Mouse (Mus musculus) testis, postnatal 14 days (tissue): ENCODE results near the gene Idh3a.
"Not testable (repeated sequence)": the region's sequence is repeated elsewhere in the genome, so short reads cannot be mapped to it uniquely, and the experiment has no call there.

ENCODE experiments used
- DNase-seq: peaks from one replicate; pipeline ENCODE4 v3.0.0; 2021; ENCODE audit warnings: low spot score

Gene Idh3a

DNA sequence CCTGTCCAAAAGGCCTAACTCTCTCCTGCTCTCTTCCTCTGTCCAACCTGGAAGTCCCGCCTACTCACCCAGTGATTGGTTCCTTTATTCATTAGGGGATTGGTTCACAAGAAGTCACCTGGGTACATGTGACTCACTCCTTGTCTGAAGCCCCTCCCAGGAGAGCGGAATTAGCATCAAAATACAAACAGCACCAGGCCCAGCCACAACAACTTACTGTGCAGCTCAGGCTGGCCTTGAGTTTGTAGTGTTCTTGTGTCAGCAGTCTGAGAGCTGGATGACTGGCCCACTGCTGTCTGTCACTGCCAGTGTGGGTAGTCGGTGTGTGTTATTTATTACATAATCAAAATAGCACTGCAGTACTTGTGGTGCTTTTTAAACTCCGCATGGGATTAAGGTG, 7.5 kb downstream of the Idh3a start:
- DNase-seq = not testable (repeated sequence)

DNA sequence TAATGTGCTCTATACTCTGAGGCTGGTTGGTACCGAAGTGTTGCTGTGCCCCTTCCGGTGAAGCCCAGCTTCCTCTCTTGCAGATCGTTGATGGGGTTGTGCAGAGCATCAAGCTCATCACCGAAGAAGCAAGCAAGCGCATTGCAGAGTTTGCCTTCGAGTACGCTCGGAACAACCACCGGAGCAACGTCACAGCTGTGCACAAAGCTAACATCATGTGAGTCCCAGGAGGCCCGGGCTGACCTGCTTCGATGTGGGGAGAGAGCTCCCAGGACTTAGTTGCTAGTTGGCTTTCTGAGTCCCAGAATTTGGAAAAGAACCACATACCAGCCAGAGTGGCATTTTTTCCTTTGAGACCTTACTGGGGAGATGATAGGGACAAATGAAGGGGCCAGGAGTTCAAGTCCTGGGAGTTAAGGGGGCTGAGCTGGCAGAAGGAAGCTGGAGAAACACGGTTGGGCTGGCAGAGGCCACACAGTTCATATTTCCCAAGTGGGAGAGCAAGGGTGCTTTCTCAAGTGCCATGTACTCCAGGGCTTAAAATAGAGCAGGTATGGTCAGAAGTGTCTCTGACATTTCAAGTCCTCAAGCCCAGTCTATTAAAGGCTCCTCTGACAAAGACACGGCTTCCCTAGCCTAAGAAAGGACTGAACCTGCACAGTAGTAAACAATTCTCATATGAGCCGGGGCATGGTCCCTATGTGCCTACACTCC, 10.8 kb downstream of the Idh3a start:
- no peak for DNase-seq

DNA sequence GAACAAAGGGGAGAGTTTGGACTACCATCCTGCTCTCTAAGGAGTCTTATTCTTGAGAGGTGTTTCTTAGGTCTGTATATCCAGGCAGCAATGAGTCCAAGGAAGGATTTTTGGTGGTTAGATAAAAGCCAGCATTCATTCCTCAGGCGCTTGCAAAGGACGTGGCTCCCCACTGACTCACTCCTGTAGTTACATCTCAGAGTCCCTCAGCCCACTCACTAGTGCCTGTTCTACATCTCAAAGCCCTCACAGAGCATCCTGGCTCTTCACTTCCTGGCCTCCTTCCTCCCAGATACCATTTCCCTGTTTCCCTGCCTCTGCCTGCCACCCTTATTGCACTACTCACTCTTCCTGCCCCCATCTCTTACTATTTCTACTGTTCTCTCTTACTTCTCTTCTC, 16.3 kb downstream of the Idh3a start:
- no peak for DNase-seq

DNA sequence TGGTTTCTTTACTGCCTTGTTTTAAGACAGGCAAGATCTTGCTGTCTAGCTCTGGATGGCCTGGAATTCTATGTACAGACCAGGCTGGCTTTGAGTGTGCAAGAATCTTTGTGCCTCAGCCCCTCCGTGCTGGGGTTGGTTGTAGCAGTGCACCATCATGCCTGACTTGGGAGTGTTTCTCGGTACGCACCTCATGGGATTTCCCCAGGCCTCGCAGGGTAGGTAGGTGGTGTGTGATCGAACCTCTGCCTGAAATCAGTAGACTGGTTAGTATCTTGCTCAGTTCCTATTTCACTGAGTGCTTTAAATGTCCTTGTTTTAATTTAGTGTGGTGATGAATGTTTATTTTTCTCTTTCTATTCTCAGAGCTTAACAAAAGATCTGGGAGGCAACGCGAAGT, 16.8 kb downstream of the Idh3a start:
- no peak for DNase-seq

DNA sequence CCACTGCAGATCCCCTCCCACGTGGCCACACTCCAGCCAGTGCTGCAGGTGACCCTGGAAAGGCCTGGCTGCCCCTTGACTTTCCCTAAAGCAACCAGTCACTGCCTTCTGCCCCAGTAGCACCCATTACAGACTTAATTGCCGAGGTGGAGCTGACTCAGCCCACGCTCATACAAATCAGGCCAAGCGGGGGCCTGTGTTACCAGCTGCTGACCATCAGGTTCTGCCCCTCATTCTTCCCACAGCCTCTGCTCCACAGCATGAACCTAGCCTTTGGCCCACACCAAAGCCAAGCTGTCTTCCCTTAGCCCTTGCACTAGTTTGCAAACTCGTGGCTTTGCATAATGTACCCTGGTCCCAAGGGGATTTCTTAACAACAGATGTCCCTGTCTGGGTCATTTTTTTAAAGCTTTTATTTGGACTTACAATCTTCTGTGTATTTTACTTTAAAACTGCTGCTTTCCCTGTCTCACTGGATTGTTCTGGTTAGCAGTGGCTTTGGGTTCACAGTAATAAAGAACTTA, 18.1 kb downstream of the Idh3a start:
- no peak for DNase-seq

DNA sequence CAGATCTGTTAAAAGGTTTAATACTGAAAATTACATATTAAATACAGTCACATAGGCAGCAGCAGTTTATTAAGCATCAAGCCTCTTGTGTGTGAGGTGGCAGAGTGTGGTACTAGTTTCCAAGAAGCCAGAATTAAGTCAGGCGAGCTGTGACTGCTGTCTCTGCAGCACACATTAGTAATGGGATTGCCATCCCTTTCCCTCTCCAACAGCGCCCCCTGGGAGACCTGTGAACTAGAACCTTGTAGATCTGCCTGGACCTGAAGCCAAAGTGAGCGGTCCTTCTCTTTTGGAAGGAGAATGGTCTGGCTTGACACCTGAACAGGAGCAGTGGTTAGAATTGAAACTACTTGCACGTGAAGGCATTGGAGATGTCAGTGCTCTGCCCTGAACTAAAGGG, 18.8 kb downstream of the Idh3a start:
- no peak for DNase-seq

DNA sequence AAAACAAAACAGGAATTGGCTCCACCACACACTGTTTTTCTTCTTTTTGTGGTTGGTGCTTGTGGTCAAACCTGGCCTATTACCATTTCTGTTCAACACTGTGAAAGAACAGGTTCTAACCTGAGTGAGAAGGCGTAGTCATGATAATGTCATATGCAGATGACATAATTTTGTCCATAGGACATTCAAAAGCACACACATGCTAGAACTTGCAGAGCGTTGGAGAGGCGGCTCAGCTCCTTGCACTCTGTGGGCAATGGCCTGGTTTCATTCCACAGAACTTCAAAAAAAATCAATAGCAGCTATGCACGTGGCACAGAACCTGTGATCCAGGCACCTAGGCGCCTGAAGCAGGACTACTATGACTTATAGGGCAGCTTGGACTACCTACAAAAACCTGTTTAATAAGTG, 26.7 kb downstream of the Idh3a start:
- DNase-seq = no peak

DNA sequence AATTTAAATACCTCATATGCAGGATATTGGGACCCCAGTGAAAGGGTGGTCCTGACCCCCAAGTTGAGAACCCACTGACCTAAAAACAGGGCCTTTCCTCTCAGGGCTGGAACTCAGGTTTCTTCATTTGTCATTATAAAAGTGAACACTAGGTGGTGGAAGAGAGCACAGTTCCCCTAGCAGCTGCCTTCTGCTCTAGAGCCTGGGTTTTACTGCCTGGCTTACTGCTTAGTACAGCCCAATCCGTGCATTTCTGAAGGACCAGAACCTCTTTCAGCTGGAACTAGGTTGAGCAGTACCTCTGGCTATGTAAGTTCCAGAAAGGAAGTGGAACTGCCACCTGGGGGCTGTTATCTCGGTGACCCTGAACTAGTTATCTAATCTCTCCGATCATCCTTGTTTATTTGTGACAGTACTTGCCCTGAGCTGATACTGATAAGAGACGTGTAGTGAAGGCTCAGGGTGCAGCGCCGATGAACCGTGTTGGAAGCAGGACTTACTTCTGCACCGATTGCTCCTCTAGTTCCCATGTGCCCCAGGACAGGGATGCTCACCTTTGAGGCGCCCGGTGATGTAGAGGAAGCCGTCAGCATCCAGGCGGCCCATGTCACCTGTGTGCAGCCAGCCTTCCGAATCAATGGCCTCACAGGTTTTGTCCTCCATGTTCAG, 28.2 kb downstream of the Idh3a start:
- DNase-seq = no peak

DNA sequence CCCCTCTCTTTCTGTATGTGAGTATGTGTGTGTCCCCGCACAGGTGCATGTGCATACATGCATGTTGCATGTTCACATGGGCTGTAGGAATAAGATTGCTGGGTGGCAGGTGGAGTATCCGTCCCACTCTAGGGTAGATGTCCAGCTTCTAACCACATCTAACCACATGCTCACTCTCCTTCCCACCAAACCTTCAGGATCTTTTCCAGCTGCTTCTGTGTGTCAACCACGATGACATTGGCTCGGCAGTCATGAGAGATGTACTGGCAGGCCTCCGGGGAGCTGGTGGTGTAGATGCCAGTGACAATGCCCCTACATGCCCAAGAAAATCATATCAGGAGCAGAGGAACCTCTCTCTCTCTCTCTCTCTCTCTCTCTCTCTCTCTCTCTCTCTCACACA, 41.1 kb downstream of the Idh3a start:
- no peak for DNase-seq

DNA sequence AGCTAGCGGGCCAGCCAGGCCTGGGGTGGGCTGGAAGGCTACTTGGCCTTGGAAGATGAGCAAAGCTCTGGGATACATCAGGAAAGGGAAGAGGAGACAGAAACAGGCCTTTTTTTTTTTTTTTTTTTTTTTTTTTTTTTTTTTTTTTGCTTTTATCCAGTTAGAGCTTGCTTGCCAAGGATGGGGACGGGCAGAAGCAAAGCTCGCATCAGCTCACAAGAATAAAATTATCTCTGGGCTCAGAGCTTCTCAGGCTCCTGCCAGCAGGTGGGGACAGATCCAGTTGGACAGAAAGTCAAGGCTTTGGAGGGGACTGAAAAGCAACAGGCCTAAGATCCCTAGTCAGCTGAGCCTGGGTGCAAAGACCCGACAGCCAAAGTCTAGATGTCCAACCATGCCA, 42.6 kb downstream of the Idh3a start:
- no peak for DNase-seq

DNA sequence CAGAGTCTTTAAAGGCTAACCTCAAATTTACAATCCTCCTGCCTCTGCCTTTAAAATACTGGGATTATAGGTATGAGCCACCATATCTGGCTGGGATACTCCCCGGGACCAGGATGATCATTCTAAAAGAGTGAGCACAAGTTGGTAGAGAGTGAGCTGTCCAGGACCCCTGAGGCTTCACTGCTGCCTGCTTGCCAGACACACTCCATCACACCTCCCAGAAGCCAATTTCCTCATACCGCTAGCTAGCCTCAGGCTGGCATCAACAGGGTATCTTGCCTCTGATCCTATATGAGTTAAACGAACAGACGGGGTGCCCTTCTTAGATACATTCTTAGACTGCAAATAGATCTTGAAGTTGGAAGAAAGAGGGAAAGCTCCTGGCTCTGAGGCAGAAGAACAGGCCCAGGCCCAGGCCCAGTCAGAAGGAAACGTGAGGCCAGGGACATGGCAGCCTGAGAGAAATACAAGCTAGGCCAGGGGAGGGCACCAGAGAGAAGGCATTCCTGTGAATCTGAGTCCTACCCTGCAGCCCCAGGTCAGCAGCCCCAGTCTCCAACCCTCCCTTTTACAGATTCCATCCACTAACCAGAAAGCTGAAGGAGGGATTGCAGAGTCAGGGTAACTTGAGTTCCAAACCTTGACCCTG, 43.6 kb downstream of the Idh3a start:
- no peak for DNase-seq

DNA sequence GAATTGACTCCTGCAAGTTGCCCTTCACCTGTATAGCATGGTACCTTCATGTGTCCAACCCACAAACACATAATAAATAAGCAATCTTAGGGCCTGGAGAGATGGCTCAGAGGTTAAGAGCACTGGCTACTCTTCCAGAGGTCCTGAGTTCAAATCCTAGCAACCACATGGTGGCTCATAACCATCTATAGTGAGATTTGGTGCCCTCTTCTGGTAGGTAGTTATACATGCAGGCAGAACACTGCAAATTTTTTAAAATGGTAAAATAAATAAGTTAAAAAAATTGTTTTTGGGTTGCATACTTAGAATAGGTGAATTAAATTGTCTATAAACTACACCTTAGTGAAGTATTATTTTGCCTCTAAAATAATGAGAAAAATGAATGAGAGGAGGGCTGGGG, 44.8 kb downstream of the Idh3a start:
- no peak for DNase-seq

DNA sequence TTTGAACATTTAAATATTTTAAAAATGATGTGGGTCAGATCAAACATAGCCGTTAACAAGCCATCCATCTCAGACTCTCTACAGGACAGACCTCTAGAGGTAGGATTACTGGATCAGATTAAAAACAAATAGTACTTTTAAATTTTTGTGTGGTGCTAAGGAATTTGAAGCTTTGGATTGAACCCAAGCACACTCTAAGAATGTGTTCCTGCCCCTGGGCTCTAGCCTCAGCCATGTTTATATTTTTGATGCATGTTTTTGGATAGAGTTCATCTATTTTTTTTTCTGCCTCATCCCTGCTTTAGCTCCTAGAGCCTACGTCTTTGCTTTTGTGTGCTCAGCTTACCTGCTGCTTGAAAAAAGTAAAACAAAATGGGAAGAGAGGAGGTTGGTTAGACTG, 47.3 kb downstream of the Idh3a start:
- no peak for DNase-seq

DNA sequence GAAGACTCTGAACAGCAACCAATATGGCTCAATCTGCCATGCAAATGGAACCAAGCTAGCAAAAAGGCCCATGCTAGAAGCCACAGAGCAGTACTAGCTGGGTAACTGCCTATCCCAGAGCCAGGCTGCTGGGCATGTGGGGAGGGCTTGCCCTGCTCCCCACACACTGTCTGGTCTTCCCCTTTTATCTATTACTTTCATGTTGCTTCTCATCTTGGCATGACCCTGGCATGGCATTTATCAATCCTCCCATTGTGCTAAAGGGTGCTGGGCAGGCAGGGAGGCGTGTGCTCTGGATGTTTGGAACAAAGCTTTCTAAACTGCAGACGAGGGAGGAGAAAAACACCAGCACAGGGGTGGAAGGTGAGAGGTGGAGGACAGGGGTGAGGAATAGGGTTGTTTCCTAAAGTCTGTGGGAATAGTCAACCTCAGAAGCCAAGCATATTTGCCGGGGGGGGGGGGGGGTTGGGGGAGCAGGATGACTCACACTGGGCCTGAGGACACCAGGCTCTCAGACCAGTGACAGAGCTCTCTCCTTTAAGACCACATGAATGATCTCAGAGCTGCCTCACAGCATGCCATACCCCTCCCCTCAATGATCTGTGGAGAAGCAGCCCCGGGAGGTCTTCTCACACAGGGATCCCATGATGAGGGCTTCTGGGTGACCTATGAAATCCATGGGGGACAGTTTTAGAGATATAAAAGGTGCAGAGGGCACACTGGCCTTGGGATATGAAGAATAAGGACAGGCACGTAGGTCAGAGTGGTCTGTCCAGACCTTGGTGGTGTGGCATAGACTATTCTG, 51.6 kb downstream of the Idh3a start:
- DNase-seq = peak; percentile 50

DNA sequence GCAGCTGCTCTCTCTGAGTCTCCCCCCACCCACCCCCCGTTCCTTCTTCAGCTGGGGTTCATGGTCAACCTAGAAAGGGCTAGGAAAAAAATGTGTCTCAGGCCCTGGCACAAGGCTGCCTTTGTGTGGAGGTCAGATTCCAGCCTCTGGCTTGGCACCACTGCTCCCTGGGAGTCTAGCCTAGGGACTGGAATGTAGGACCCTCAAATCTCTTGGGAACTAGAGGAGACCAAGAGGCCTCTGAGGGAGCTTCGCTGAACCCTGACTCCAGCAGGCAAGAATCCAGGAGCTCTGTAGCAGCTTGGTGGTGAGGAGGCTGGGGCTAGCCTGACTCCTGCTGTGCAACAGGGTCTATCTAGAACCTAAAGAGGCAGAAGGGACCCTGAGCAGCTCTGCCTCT, 53.1 kb downstream of the Idh3a start:
- DNase-seq = peak; percentile 37

DNA sequence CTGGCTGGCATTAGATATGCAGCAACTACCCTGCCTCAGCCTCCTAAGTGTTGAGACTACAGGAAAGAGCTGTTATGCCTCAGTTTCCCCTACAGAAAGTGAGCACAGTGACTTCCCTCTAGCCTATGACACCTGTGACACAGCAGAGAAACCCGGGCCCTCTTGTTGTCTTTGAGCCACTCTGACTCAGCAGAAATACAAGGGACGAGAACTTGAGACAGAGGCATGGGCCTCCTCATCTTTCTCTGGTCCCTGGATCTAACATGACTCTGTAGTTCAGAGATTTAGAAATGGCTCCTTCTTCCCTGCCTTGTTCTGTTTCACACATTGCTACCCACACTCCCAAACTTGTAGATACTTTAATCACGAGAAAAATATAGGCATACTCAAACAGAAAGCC, 55.4 kb downstream of the Idh3a start:
- no peak for DNase-seq

DNA sequence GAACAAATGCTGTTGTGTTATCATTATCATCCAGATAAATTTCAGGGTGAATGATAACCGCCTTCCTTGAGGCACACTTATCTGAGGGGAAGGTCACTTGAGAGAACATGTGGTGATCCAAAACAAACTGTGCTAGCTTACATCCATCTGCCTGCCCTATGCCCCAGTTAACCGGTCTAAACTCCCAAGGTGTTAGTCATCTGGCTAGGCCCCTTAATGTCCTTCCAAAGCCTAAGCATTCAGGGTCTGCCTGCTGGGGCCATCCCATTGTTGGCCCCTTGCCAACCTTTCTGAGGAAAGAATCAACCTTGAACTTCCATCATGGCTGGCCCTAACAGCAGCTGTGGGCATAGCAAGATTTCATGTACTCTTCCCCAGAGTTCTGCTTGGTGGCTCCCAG, 56.0 kb downstream of the Idh3a start:
- no peak for DNase-seq

DNA sequence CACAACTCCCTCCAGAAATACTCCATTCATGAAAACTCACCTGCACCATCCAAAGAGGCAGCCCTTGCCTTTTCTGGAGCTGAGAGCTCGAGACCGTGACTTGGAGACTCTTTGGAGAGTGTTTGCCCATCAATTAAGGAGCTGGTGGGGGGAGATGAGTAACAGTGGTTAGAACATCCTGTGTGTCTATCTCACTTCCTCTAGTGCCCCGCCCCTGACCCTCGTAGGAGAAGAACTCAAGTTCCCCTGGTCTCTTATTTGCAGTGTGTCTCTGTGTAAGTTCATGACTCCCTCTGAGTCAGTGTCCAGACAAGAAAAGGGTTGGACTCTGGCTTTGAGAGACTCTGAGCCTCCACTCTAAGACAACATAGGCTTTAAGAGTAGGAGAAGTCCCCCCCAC, 56.4 kb downstream of the Idh3a start:
- DNase-seq = no peak

DNA sequence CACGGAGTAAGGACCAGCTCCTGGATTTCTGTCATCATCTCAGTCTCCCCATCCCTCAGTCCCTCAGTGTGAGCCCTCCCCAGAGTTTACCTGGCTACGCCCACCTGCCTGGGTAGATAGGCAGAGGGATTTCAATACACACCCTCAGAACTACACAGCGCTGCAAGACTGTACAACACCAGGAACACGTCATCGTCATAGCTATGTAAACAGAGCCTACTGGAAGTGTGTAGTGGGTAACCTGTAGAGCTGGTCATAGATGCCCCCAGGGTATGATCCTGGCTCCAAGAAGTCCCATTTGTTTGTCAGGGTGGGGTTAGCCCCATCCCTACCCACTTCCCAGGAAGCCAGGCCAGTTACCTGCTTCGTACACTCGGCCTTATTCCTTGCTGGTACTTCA, 57.0 kb downstream of the Idh3a start:
- DNase-seq = no peak

DNA sequence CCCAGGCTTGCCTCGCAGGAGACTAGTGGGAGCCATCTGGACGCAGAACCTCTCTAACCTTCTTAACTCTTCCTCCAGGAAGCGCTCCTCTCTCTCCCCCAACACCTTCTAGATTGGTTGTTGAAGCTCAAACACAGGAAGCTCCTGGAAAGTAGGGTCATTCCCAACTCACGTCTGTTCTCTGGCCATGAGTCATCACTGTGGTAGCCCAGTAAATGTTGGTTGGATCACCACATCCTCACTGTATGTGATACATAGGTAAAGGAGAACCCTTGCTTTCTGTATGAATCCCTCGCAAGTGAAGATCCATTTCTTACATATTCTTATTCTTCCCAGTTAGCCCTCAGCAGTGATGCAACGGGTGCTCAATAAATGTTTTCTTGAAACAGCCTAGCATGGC, 59.4 kb downstream of the Idh3a start:
- no peak for DNase-seq

DNA sequence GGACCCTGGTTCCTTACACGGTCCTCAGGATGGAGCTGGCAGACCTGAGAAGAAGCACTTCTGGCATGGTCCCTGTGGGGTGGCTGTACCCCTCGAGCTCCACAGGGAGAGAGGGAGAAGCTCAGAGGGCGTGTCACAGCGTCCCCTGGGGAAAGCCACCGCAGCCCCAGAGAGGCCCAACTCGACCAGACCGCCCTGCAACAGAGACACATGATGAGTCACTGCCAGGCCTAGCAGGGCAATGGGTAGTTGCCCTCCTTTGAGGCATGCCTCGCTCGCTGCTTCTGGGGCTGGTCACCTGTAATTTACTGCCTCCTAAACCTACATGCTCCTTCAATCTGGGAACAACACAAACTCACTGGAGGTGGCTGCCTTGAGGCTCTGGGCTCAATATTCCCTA, 60.1 kb downstream of the Idh3a start:
- DNase-seq = no peak

DNA sequence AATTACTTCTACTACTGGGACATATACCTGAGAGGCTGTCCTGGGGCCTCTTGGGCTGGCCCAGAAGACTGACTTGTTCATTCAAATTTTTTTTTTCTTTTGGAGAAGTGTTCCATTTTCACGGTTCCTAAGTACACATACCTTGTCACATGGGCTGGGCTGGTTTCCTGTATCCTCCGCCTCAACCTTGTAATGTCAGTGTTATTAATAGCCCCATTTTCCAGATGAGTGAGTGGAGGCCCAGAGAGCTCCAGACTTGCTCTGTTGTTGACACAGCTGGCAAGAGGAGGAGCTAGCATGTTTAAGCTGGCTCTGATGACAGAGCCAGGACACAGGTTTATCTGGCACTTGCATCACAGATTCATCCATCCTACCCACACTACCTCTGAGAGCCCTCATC, 61.3 kb downstream of the Idh3a start:
- DNase-seq = no peak

DNA sequence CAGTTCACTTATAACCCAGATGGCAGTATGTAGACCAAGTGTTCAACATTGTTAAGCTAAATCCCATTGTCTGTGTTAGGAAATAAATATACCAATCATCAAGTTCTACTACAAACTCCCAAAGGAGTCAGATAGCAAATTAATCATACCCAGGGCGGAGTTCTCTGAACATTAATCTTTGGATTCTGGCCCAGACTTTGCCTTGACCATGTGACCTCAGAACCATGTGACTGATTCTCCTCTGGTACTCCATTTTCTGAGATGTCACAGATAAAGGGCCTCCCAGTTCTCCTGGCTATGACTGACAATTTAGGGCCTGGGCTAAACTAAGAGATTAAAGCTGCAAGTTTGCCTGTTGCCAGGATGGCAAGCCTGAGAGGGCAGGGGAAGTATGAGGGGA, 63.2 kb downstream of the Idh3a start:
- DNase-seq = no peak
